Mouse (Mus musculus): Measurements from ENCODE around the gene Tuft1. TPM values are rescaled to one million over a fixed set of nuclear protein-coding genes. Genes with fewer than 3 reads are reported as not detected.
"Not testable (repeated sequence)": the region's sequence is repeated elsewhere in the genome, so short reads cannot be mapped to it uniquely, and the experiment has no call there.

Tuft1 gene
- total RNA-seq, 2 experiments from 2014 or later = 0.74 to 0.84 TPM

DNA sequence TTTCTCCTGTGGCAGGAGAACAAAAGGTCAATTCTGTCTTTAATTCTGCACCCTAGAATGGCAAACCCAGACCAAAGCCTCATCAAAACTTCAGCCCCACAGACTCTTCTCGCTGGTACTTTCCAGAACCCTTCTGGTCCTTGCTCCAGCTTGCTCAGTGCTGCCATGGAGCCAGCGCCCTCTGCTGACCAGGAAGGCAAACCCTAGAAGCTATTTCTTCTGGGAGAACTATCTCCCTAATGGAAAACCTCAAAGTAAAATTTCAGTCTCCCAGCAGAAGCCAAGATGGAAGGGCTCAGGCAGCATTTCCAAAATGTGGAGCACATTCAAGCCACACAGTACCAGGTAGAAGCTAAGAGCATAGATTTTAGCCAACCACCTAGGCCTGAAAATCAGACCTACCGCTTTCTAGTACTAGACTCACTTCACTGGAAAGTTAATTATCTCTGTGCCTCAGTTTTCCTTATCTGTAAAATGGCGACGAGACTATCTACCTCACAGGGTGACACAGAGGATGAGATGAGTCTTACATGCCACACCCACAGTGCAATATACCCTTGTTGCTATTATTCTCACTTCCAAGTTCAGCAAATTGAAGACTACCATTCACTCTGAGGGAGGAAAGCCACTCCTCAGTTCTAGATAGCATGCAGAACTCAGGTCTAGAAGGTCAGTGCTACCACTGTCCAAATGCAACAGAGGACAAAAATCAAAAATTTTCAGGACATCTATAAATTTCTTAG lies 6.6 kb upstream of the Tuft1 start:
- intact Hi-C loops (cut with DNase I); DNase-seq: not testable (repeated sequence)

DNA sequence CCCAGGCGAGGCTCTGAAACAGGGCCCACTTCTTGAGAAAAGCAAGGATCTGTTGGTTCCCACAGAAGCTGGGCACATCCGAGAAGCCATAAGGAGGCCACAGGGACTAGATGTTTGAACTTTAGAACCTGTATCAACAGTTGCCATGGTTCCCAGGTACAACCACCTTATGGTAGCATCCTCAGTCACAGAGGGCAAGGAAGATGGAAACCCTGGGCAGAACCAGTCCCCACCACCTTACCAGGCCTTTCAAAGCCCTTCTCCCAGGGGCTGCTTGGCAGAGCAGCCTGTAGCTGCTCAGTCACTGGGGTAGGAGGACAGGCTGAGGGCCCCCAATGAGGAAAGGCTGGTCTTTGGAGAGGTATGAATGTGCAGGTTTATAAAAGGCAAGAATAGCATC lies 2.2 kb upstream of the Tuft1 start:
- intact Hi-C loops (cut with DNase I); DNase-seq: not testable (repeated sequence)

DNA sequence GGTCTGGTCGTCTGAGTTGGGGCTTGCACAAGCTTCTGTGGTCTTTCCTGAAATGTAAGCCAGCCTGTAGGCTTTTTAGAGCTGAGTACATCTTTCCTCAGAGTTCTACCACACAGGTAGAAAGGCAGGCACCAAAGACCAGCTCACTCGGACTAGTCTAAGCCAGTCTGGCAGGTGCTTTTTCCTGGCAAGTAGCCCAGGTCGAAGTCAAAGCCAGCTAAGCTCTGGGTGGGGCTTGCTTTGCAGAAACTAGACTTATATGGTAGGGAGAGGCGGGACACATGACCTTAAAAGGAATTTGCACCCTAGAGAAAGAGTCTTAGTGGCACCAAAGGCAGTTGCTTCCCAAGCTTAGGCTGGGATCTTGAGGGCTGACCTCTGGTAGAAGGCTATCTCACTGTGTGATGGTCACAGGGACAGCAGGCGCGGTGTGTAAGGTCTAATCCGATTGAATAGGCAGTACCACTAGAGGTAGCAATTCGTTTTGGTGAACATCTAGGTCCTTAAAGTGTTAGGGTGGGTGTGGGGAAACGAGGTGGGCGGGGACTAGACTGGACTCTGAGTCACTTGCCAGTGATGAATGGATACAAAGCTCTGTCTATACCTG lies 573 bp upstream of the Tuft1 start:
- intact Hi-C loops (cut with DNase I); DNase-seq: not testable (repeated sequence)

DNA sequence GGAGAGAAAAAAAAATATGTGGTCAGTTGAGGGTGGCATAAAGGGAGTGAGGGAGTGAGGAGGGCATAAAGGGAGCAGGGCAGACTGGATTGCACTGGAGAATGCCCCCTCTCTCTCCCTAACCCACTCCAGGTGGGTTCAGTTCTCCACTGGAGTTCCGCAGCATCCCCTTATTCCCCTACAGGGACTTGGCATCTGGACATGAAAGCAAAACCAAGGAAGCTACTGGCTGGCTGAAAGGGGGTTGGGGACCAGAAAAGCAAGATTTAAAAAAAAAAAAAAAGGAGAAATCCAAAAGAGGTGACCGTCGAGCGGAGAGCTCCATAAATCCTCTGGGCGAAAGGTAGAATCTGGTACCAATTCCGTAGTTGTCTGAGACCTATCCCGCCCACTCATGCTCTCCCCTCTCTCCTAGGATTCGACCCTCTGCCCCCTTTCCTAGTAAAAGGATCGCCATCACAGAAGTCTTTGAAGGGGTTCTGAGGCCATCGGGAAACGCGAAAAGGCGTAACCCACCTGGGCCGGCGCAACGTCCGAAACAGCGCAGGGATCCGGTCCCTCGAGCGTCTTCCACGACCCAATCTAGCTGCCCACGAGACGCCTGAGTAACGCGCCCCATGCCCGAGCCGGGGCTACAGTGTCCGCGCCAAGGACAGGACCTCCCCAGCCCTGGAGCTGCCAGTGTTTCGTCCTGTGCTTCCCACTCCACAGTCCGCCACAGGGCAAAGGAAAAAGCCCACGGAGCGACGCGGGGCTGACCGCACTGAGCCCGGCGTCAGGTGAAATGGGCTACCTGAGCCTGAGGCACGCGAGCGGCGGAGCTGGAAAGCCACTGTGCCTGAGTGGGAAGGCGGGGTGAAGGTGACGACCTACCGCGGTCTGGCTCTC lies 576 bp downstream of the Tuft1 start:
- intact Hi-C loops (cut with DNase I); DNase-seq: not testable (repeated sequence)

DNA sequence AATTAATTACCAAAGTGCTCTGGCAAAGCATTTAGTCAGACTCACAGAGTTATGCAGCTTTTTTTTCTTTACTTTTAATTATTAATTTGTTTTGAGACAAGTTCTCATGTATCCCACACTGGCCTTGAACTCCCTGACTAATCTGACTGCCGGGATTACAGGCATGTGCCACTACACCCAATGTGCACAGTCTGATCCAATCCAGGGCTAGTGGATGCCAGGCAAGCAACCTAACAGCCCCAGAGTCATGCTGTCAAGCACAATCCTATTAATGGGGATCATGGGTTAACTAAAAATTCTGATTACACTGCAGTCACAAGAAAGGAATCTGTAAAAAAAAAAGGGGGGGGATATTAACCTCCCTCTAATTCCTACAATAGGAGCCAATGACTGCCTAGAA lies 4.7 kb downstream of the Tuft1 start:
- intact Hi-C loops (cut with DNase I); DNase-seq: not testable (repeated sequence)

DNA sequence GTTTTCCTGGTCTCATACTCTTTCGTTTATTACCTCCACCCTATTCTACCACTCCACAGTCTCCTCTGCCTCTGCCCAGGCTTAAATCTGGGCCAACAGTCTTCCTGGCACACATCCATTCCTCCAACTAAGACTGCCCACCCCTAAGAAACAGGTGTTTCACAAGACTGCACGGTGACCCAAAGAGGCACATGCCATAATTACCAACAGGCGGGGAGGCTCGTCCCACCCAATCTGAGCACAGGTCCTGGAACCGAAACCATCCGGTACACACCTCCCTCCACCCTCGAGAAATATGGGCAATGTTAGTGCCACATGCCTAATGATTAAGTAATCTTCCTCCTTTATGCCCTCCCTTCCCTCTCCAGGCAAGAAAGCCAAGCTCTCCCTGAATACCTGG lies 8.3 kb downstream of the Tuft1 start:
- DNase-seq = no peak
- intact Hi-C loops (cut with DNase I) = no loop called here

DNA sequence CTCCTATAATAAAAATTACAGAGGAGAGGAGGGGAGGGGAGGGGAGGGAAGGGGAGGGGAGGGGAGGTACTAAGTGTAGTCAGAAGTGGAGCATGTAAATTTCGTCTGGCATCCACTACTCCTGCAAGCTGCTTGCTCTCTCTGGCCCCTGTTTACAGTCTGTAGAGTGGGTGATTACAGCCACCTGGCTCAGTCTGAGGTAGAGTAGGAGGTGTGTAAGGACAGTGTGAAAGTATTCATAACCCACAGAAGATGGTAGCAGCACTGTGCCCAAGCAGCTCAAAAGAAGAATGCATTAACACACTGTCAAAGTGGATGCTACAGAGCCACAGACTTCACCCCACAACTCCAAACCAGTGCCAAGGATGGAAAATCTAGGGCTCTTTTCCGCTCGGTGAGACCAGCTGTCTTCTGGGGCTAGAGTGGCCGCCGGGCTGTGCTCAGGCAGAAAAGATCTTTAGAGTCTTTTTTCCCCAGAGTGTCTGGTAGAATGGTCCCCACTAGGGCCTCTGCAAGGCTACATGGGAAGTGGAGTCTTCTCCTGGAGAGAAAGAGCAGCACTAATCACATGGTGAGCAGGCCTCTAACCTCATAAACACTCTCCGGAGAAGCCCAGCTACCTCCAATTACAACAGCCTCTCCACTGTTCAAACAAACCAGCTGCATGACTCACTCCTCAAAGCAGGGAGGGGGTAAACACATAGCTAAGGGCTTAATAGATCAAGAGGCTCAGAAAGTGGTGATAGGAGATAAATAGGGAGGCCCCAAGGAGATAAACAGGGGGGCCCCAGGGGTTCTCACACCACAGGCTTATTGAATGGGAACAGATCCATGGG lies 9.7 kb downstream of the Tuft1 start:
- DNase-seq = no peak
- intact Hi-C loops (cut with DNase I) = no loop called here

DNA sequence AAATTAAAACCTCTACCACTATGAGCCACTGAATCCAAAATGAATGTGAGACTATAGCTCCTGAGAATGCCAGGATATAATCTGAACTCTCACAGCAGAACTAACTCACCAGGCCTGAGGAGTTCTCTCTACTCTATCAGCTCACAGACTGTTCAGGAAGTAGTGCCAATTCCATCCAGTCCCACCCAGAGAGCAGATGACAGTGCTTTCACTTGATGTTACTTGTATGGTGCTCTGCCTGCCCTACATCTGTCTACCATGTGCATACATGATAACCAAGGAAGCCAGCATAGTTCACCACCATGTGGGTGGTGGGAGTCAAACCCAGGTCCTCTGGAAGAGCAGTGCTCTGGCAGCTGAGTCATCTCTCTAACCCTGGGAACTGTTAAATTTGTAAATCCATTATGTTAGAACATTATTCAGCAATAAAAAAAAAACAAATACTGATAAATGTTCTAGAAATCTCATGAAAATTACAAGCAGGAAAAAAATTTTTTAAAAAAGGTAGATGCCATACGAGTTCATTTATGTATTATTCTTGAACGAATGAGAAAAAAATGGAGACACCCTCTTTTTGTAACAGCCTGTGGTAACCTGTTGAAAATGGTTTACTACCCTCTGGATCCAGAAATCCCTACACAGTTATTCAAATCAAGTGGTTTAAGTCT lies 16.0 kb downstream of the Tuft1 start, which contains the start of gene Gm10972:
Gm10972 (plus strand) TSS at position 618 of the 668 bp plus-strand sequence.
- intact Hi-C loops (cut with DNase I) = not testable (repeated sequence)

DNA sequence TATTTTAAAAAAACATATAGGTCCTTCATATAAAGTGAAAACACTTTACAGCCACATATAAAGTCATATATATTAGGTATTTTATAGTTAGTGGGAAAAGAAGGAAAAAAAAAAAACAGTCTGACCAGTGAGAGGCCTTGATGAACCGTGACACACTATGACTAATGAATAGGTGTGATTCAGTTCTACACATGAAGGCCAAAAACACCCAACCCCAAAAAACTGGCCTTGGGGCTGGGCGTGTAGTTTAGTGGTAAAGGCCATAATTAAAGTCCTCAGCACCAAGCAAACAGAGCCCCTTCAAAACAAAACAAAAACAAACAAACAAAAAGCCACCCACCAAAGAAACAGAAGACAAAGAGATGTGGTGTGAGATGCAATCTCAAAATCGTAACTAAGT lies 28.8 kb downstream of the Tuft1 start:
- no peak for DNase-seq
- intact Hi-C loops (cut with DNase I) = no loop called here

More for the DNA sequence above, 16.0 kb downstream of the Tuft1 start, which contains the start of gene Gm10972:
- not testable (repeated sequence) for DNase-seq

DNA sequence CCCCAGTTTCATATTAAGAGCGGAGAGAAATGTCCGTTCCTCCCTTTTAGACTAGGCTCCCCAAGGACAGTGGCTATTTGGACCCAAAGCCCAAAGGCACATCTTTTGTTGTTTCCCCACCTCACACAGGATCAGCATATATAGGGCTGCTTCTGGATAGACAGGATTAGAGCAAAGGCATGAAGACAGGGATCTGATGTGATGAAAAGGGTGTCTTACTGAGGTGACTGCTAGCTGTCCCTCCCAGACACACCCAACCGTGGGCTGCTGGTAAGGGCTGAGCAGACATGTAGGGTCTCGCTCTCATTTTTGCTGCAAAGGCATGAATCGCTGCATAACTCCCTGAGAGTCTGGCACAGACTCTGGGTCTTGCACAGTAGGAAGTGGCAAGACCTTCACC lies 30.0 kb downstream of the Tuft1 start:
- intact Hi-C loops (cut with DNase I) = no loop called here
- no peak for DNase-seq

DNA sequence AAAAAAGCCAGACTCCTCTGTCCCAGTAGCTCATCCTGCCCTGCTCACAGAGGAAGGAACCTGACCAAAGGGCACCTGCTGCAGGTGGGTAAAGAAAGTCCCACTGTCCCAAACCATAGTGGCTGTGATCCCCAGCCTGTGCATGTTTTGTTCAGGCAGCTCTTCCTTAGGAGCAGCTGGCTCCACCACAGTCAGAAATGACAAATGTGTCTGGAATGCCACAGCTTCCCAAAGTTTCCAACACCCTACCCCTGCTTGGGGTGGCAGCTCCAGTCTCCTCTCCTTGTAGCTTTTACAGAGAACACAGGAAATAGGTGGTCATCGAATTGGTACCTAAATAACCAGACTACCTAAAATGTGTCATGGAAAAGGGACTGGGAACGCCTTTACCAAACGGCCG lies 34.4 kb downstream of the Tuft1 start:
- intact Hi-C loops (cut with DNase I) = no loop called here
- DNase-seq = no peak

DNA sequence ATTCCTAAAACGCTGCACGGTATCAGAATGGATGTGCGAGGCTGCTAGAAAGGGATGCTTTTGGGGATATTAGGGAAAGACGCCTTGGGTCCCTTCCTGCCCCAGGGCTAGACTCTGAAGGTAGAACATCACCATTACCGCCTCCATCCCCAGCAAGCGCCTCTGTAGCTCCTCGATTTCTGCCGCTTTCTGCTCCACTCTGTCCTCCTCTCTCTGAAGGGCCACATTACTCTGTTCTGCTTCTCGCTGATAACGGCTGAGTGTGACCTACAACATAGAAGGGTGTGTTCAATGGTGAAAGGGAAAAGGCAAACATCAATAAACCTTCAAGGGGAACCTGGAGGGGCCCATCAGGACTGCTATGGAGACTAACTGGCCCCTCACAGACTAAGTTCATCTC lies 36.1 kb downstream of the Tuft1 start:
- intact Hi-C loops (cut with DNase I) = no loop called here
- DNase-seq = no peak

DNA sequence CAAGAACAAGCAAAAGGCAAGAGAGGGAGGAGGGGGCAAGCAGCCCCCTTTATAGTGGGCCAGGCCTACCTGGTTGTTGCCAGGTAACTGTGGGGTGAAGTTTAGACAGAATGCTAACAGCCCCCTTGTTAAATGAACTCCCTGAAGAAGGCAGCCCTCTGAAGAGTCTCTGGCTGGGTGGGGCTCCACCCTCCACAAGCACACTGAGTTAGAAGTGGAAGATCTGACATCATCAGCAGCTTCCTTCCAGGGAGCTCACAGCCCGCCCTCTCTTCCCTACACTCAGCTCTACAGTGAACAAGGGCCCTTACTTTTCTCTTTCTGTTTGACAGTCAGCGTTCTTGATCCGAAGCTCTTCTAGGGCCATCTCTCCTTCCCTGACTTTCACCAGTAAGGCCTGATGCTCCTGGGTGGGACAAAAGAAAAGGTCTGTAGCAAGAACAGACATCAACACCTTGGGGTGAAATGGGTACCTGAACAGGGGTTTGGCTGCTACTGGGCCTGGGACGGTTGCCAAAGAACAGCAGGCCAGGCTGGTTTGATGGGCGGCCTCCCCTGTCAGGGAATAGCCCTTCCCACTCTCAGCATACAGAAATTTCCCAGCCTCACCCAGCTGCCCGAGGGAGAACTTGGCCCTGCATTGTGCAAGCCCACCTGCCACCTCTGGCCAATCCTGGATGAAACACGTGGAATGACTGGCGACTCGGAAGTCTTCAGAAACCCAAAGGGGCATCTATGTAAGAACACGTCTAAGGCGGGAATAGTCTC lies 36.7 kb downstream of the Tuft1 start:
- intact Hi-C loops (cut with DNase I) = no loop called here
- no peak for DNase-seq

DNA sequence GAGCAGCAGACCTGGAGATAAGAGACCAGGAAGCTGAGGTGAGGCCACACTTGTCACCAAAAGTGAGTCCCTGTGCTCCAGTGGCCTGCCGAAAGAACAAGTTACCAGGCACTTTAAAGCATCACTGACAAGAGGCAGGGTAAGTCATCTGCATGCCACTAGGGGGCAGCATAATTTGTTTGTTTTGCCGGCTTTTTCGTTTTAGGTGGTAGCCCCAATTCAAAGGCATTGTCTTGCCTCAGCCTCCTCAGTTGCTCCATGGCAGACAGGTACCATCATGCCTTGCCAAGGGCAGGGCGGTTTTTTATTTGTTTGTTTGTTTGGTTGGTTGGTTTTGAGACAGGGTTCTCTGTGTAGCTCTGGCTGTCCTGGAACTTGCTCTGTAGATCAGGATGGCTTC lies 42.0 kb downstream of the Tuft1 start:
- no peak for DNase-seq
- intact Hi-C loops (cut with DNase I) = loop anchor here (5.0 kb wide), 1 partner anchor 231 kb away; no protein-coding TSS in a partner anchor

DNA sequence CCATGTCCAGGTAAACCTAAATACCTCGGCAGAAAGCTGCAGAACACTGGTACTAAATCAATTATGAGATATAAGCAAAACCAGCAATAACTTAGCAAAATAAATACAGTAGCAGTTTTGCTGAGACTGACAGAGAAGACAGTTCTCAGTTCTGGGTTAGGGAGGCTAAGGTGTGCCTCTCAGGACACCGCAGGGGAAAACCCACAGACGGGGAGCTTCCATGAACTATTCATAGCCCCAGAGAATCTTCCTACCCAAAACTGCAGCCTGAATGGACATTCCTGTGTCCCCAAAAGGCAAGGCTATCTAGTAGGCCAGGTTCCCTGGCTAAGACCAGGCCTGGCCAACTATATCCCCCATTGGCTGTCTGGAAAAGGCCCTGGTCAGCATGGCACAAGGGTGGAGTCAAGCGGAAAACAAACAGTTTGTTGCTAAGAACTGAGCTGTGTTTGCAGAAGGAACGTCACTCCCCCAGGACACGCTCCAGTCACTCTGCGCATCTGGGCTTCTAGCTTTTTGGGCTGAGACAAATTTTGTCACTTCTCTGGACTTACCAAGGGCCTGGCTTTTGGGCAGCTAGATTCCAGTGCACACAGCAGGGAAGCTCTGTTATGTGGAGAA lies 45.3 kb downstream of the Tuft1 start:
- intact Hi-C loops (cut with DNase I) = no loop called here
- peak; percentile 13 to 25 for DNase-seq

DNA sequence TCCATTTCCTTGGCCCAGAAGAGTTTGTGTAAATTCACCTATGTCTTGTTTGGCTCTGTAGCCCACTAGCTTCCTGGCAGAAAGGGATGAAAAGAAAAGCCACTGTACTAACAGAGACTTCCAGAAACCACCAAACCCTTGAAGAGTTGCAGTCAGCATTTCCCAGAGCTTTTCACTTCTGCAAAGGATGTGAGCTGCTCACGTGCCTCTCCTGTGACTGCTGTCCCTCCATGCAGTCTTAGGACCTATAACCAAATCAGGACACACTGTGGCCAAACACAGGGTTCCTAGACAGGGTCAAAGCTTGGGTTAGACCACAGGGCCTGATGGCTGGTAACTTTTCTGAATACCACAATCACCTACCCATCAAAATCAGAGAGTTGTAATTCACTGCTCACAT lies 46.4 kb downstream of the Tuft1 start:
- intact Hi-C loops (cut with DNase I) = no loop called here
- DNase-seq = no peak

DNA sequence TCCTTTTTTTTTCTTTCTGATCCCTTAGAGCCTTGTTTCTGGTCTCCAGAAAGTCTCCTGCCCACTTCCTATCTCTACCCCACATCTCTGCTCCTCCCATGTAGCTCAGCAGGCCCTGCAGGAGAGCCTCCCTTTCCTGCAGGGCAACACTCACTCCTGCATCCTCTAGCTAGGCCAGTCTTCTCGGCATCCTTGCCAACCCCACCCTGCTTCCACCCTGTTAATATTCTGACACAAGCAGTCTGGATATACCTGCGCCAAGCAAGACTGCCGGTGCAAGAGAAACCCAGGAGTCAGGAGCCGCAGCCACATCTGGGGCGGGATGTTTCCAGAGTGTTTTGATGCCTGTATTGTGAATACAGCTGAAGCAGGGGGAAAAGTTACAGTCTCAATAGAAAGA lies 46.8 kb downstream of the Tuft1 start:
- no peak for DNase-seq
- intact Hi-C loops (cut with DNase I) = no loop called here

DNA sequence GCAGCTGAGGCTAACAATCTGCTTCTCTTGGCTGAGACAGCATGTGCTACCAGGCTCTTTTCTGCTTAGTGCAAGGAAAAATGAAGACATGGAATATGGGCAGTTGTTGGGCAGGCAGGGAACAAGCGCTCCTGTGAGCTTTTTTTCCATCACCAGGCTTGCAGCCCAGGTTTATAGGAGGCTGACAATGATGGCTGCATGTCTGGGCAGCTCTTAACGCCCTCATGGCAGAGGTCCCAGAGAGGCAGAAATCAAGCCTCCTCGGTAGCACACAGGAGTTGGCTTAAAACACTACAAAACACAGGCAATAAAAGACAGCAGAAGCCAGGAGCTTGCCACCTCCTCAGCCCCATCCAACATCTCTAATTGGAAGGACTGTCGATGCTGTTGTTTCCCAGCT lies 47.3 kb downstream of the Tuft1 start:
- intact Hi-C loops (cut with DNase I) = no loop called here
- no peak for DNase-seq

DNA sequence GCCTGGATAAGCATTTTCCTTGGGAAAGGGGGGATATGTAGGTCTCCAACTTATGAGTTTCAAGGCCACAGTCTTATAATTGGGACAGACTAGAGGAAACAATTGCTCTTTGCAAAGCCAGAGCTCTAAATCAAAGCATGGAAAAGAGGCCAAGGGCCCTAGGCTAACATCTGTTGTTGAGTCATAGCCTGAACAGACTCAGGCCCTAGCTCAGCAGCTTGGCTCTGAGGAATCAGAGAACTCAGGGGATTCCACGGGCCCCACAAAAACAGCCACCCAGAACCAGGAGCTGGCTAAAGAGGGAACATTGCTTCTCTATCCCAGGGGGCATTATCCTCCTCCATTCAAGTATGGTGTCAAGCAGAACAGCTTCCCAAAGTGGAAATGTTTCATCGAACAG lies 48.1 kb downstream of the Tuft1 start:
- intact Hi-C loops (cut with DNase I) = no loop called here
- DNase-seq = no peak

Data from gastrocnemius, postnatal 36 days (tissue).